Mouse (Mus musculus): Measurements from ENCODE around the gene Rdh14. TPM values are rescaled to one million over a fixed set of nuclear protein-coding genes. Genes with fewer than 3 reads are reported as not detected.
A peak's percentile ranks its signal among the peaks of the same experiment; 100 is the strongest.

Gene Rdh14
- polyA plus RNA-seq, 1 experiment from 2014 or later = 49.0 TPM

DNA sequence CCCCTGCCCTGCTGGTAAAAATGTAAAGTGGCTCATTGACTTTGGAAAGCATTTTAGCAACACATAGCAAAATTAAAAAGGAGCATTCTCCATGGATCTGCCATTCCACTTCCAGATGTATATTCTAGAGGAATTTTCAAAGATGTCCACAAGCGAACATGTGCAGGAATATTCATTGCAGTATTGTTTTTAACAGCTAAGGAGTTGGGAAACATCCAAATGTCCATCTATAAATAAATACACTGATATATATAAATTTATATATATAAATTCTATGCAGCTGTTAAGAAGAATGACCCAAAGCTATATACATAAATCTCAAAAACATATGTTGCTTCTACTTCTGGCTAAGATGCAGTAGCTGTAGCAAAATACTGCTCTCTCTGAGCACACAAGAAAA is 40.4 kb downstream of the Rdh14 start:
- H3K4me3 ChIP-seq (replicated peaks) = no peak overlapping the region
- H3K27ac ChIP-seq (replicated peaks) = no peak overlapping the region
- no peak overlapping the region for H3K4me2 ChIP-seq (replicated peaks)
- H3K36me3 ChIP-seq = no peaks in the 10 kb centered on the region
- 44% methylated on average over 1 of the region's 1 CpGs for WGBS
- no peaks in the 10 kb centered on the region for H3K27me3 ChIP-seq
- H3K9ac ChIP-seq = no peak overlapping the region
- no peaks in the 10 kb centered on the region for H3K4me1 ChIP-seq
- no peaks in the 10 kb centered on the region for H3K9me3 ChIP-seq (replicated peaks)
- ATAC-seq (ENCODE audit: insufficient number of reproducible peaks, low FRiP score, low TSS enrichment, low read depth) = no peak

DNA sequence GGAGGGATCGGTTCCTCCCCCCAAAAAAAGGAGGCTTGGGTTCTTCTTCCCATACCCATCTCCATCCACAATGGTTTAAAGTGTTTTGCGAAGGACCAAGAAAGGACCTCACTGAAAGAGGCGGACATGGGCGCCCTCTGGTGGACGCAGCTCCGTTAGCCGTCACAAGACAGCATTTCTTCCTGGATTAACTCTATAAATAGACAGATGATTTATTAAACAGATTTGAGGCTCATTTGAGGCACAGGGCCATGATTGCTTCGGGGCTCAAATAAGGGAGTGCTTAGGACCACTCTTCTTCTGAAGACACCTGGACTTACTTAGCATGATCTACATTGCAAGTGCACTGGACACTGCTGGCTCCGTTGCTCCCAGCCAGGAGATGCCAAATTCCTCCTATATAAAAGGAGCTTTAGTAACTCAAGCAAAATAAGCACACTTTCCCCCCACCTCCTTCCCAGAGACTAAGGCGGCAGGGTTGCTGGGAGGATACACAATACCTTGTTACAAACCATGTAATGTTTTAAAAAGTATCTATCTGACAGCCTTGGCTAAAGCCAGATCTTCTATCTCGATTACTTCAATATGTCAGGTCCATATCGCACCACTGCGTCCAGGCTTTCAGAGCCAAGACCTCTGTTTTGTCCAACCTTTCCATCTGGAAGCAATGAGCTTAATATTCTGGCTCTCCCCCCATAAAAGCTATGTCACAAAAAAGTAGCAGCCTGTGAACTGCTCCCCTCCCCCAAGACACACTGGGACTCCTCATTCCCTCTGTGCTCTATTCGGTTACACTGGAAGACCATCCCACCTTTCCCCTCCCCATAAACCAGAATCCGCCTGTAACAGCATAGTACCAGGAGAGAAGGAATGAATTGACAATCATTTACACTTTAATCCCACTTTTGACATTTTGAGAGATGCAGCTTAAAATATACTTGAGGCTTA is 47.8 kb downstream of the Rdh14 start:
- H3K4me3 ChIP-seq (replicated peaks) = no peak overlapping the region
- H3K9me3 ChIP-seq (replicated peaks) = no peaks in the 10 kb centered on the region
- peak; percentile 86 for ATAC-seq (ENCODE audit: insufficient number of reproducible peaks, low FRiP score, low TSS enrichment, low read depth)
- peaks cover 12% of the 10 kb centered on the region; the same call in 1 of the 2 replicates for H3K4me1 ChIP-seq
- WGBS = 15% methylated on average over 15 of the region's 15 CpGs
- no peak overlapping the region for H3K9ac ChIP-seq
- no peak overlapping the region for H3K4me2 ChIP-seq (replicated peaks)
- H3K27ac ChIP-seq (replicated peaks) = no peak overlapping the region; the same call in 1 of the 2 replicates
- H3K27me3 ChIP-seq = no peaks in the 10 kb centered on the region
- H3K36me3 ChIP-seq = no peaks in the 10 kb centered on the region

DNA sequence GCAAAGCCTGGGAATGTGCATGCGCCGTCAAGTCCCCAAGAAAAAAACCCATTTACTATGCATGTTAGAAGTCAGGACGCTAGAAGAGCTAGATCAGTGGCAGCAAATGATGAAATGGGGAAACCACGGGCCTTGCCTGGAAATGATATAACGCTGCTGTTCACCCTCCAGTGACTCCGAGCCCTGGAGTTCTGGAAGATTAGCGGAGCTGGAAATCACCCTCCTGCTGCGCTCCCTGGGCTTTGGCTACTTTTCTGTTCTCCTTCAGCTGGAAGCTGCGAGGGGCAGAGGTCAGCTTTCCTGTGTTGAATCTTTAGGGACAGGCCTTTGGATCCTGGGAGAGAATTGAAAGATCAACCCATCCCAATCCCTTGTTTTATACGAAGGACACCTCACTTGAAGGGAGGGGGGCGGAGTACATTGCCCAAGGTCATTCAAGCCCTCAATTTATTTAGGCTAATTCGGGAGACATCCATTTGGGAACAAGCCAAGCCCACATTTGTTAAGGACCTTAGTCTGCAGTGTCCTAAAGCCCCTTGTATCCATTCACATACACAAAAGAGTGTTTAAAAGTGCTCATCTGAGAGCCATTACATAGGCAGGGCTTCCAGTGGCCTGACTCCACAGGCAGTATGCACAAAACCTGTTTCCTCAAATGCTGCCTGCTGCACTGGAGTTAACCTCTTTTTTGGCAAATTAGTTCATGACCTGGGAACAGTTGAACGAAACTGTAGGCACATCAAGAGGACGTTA is 49.1 kb downstream of the Rdh14 start:
- no peak overlapping the region for H3K27ac ChIP-seq (replicated peaks)
- H3K4me2 ChIP-seq (replicated peaks) = no peak overlapping the region
- no peaks in the 10 kb centered on the region for H3K27me3 ChIP-seq
- ATAC-seq (ENCODE audit: insufficient number of reproducible peaks, low FRiP score, low TSS enrichment, low read depth) = no peak
- no peaks in the 10 kb centered on the region for H3K9me3 ChIP-seq (replicated peaks)
- H3K4me1 ChIP-seq = peaks cover 12% of the 10 kb centered on the region; the same call in 1 of the 2 replicates
- no peaks in the 10 kb centered on the region for H3K36me3 ChIP-seq
- no peak overlapping the region for H3K9ac ChIP-seq
- H3K4me3 ChIP-seq (replicated peaks) = no peak overlapping the region
- 43% methylated on average over 14 of the region's 14 CpGs for WGBS

Other genes starting within 250 kb of the Rdh14 start
- gene Nt5c1b, start 20.8 kb upstream of the Rdh14 start, polyA plus RNA-seq (2015; fragmentation: Nextera tagmentation; extraction: Ambion mirVana) = not detected in 2 replicates